Mouse (Mus musculus): ENCODE data around the gene Ptprk. TPM values are rescaled to one million over a fixed set of nuclear protein-coding genes. Genes with fewer than 3 reads are reported as not detected.
A peak's percentile ranks its signal among the peaks of the same experiment; 100 is the strongest.

The Ptprk gene
- polyA plus RNA-seq, 1 experiment from 2014 or later, result 26.4 TPM

- peak; percentile 54; the same call in 1 of the 2 replicates for ATAC-seq (ENCODE audit: insufficient number of reproducible peaks, low FRiP score, low TSS enrichment, low read depth)
- 51% methylated on average over 20 of the region's 20 CpGs for WGBS
- Histone ChIP-seq H3K9ac (no peak overlapping the region), H3K4me1 (no peaks in the 10 kb centered on the region), H3K4me3 (replicated peaks) (no peak overlapping the region), H3K4me2 (replicated peaks) (peak overlapping the region; percentile 32), H3K9me3 (replicated peaks) (no peaks in the 10 kb centered on the region), H3K27ac (replicated peaks) (0 out of 2 replicates have a peak overlapping the region, but pooled peaks have one; percentile 2), H3K36me3 (no peaks in the 10 kb centered on the region), H3K27me3 (no peaks in the 10 kb centered on the region)
These were observed 81.4 kb downstream of the Ptprk start for GRCm38 (mm10) chr10:28155688-28156685.

GRCm38 (mm10) chr10:28159716-28160115, 85.1 kb downstream of the Ptprk start:
- Histone ChIP-seq H3K4me1 (peaks cover 8% of the 10 kb centered on the region), H3K27me3 (no peaks in the 10 kb centered on the region), H3K36me3 (no peaks in the 10 kb centered on the region), H3K4me3 (replicated peaks) (no peak overlapping the region), H3K9me3 (replicated peaks) (no peaks in the 10 kb centered on the region), H3K4me2 (replicated peaks) (no peak overlapping the region), H3K27ac (replicated peaks) (no peak overlapping the region), H3K9ac (no peak overlapping the region)
- ATAC-seq (ENCODE audit: insufficient number of reproducible peaks, low FRiP score, low TSS enrichment, low read depth), result no peak
- 84% methylated on average over 4 of the region's 4 CpGs for WGBS

- H3K4me2 ChIP-seq (replicated peaks), result no peak overlapping the region
- ATAC-seq (ENCODE audit: insufficient number of reproducible peaks, low FRiP score, low TSS enrichment, low read depth), result no peak
- no peaks in the 10 kb centered on the region for H3K9me3 ChIP-seq (replicated peaks)
- no peak overlapping the region for H3K27ac ChIP-seq (replicated peaks)
- H3K36me3 ChIP-seq, result no peaks in the 10 kb centered on the region
- no peaks in the 10 kb centered on the region for H3K27me3 ChIP-seq
- H3K4me1 ChIP-seq, result peaks cover 8% of the 10 kb centered on the region
- no peak overlapping the region for H3K9ac ChIP-seq
- H3K4me3 ChIP-seq (replicated peaks), result no peak overlapping the region
These were observed 86.7 kb downstream of the Ptprk start for GRCm38 (mm10) chr10:28161306-28161705.

GRCm38 (mm10) chr10:28164250-28164649, 89.6 kb downstream of the Ptprk start:
- no peak overlapping the region for H3K9ac ChIP-seq
- H3K4me3 ChIP-seq (replicated peaks), result no peak overlapping the region
- H3K27me3 ChIP-seq, result no peaks in the 10 kb centered on the region
- no peaks in the 10 kb centered on the region for H3K36me3 ChIP-seq
- H3K4me1 ChIP-seq, result peaks cover 8% of the 10 kb centered on the region
- no peaks in the 10 kb centered on the region for H3K9me3 ChIP-seq (replicated peaks)
- H3K4me2 ChIP-seq (replicated peaks), result no peak overlapping the region
- ATAC-seq (ENCODE audit: insufficient number of reproducible peaks, low FRiP score, low TSS enrichment, low read depth), result no peak
- no peak overlapping the region for H3K27ac ChIP-seq (replicated peaks)

- Histone ChIP-seq H3K4me3 (replicated peaks) (no peak overlapping the region), H3K9me3 (replicated peaks) (no peaks in the 10 kb centered on the region), H3K27me3 (no peaks in the 10 kb centered on the region), H3K4me2 (replicated peaks) (no peak overlapping the region), H3K9ac (no peak overlapping the region), H3K27ac (replicated peaks) (no peak overlapping the region), H3K4me1 (peaks cover 8% of the 10 kb centered on the region), H3K36me3 (no peaks in the 10 kb centered on the region)
- no peak for ATAC-seq (ENCODE audit: insufficient number of reproducible peaks, low FRiP score, low TSS enrichment, low read depth)
These were observed 90.1 kb downstream of the Ptprk start for GRCm38 (mm10) chr10:28164746-28165145.

- H3K27me3 ChIP-seq, result no peaks in the 10 kb centered on the region
These were observed 92.0 kb downstream of the Ptprk start for GRCm38 (mm10) chr10:28166610-28167009.

GRCm38 (mm10) chr10:28167097-28167496, 92.5 kb downstream of the Ptprk start:
- H3K27me3 ChIP-seq, result no peaks in the 10 kb centered on the region
- 36% methylated on average over 2 of the region's 2 CpGs for WGBS
- no peak overlapping the region for H3K4me3 ChIP-seq (replicated peaks)
- no peaks in the 10 kb centered on the region for H3K9me3 ChIP-seq (replicated peaks)
- no peak overlapping the region for H3K4me2 ChIP-seq (replicated peaks)
- H3K4me1 ChIP-seq, result peaks cover 8% of the 10 kb centered on the region
- no peak overlapping the region for H3K9ac ChIP-seq
- no peak overlapping the region for H3K27ac ChIP-seq (replicated peaks)
- no peak for ATAC-seq (ENCODE audit: insufficient number of reproducible peaks, low FRiP score, low TSS enrichment, low read depth)
- no peaks in the 10 kb centered on the region for H3K36me3 ChIP-seq

More at GRCm38 (mm10) chr10:28166610-28167009, 92.0 kb downstream of the Ptprk start:
- H3K27ac ChIP-seq (replicated peaks), result no peak overlapping the region
- no peak for ATAC-seq (ENCODE audit: insufficient number of reproducible peaks, low FRiP score, low TSS enrichment, low read depth)
- WGBS, result 78% methylated on average over 1 of the region's 1 CpGs
- peaks cover 8% of the 10 kb centered on the region for H3K4me1 ChIP-seq
- no peaks in the 10 kb centered on the region for H3K9me3 ChIP-seq (replicated peaks)
- H3K4me2 ChIP-seq (replicated peaks), result no peak overlapping the region
- no peak overlapping the region for H3K4me3 ChIP-seq (replicated peaks)
- H3K9ac ChIP-seq, result no peak overlapping the region
- H3K36me3 ChIP-seq, result no peaks in the 10 kb centered on the region

- 83% methylated on average over 1 of the region's 1 CpGs for WGBS
- no peak overlapping the region for H3K4me2 ChIP-seq (replicated peaks)
- H3K36me3 ChIP-seq, result no peaks in the 10 kb centered on the region
- no peak overlapping the region for H3K4me3 ChIP-seq (replicated peaks)
- H3K27ac ChIP-seq (replicated peaks), result no peak overlapping the region
- H3K9me3 ChIP-seq (replicated peaks), result no peaks in the 10 kb centered on the region
- no peaks in the 10 kb centered on the region for H3K27me3 ChIP-seq
- no peak for ATAC-seq (ENCODE audit: insufficient number of reproducible peaks, low FRiP score, low TSS enrichment, low read depth)
- H3K4me1 ChIP-seq, result no peaks in the 10 kb centered on the region
- H3K9ac ChIP-seq, result no peak overlapping the region
These were observed 96.6 kb downstream of the Ptprk start for GRCm38 (mm10) chr10:28171196-28171595.

GRCm38 (mm10) chr10:28178876-28179275, 104.3 kb downstream of the Ptprk start:
- Histone ChIP-seq H3K4me3 (replicated peaks) (no peak overlapping the region), H3K9me3 (replicated peaks) (no peaks in the 10 kb centered on the region), H3K27me3 (no peaks in the 10 kb centered on the region), H3K36me3 (no peaks in the 10 kb centered on the region), H3K9ac (no peak overlapping the region), H3K4me2 (replicated peaks) (no peak overlapping the region), H3K4me1 (no peaks in the 10 kb centered on the region), H3K27ac (replicated peaks) (no peak overlapping the region)
- ATAC-seq (ENCODE audit: insufficient number of reproducible peaks, low FRiP score, low TSS enrichment, low read depth), result no peak
- 67% methylated on average over 4 of the region's 4 CpGs for WGBS

GRCm38 (mm10) chr10:28182081-28182480, 107.5 kb downstream of the Ptprk start:
- H3K27ac ChIP-seq (replicated peaks), result no peak overlapping the region
- H3K27me3 ChIP-seq, result no peaks in the 10 kb centered on the region
- H3K4me2 ChIP-seq (replicated peaks), result no peak overlapping the region
- no peak overlapping the region for H3K4me3 ChIP-seq (replicated peaks)
- peaks cover 11% of the 10 kb centered on the region for H3K4me1 ChIP-seq
- no peaks in the 10 kb centered on the region for H3K36me3 ChIP-seq
- no peak for ATAC-seq (ENCODE audit: insufficient number of reproducible peaks, low FRiP score, low TSS enrichment, low read depth)
- WGBS, result 86% methylated on average over 3 of the region's 3 CpGs
- no peak overlapping the region for H3K9ac ChIP-seq
- H3K9me3 ChIP-seq (replicated peaks), result no peaks in the 10 kb centered on the region

- Histone ChIP-seq H3K9ac (no peak overlapping the region), H3K4me2 (replicated peaks) (no peak overlapping the region), H3K9me3 (replicated peaks) (no peaks in the 10 kb centered on the region), H3K4me3 (replicated peaks) (no peak overlapping the region), H3K36me3 (no peaks in the 10 kb centered on the region), H3K27me3 (no peaks in the 10 kb centered on the region), H3K4me1 (peaks cover 14% of the 10 kb centered on the region), H3K27ac (replicated peaks) (no peak overlapping the region)
- 63% methylated on average over 6 of the region's 6 CpGs for WGBS
- no peak for ATAC-seq (ENCODE audit: insufficient number of reproducible peaks, low FRiP score, low TSS enrichment, low read depth)
These were observed 110.1 kb downstream of the Ptprk start for GRCm38 (mm10) chr10:28184675-28185074.

- Histone ChIP-seq H3K27ac (replicated peaks) (no peak overlapping the region), H3K27me3 (no peaks in the 10 kb centered on the region), H3K4me3 (replicated peaks) (no peak overlapping the region), H3K9ac (no peak overlapping the region), H3K4me2 (replicated peaks) (no peak overlapping the region), H3K4me1 (peaks cover 14% of the 10 kb centered on the region), H3K36me3 (no peaks in the 10 kb centered on the region), H3K9me3 (replicated peaks) (no peaks in the 10 kb centered on the region)
- ATAC-seq (ENCODE audit: insufficient number of reproducible peaks, low FRiP score, low TSS enrichment, low read depth), result no peak
- 22% methylated on average over 4 of the region's 4 CpGs for WGBS
These were observed 110.7 kb downstream of the Ptprk start for GRCm38 (mm10) chr10:28185326-28185725.

Data from embryonic facial prominence, embryonic 15.5 days (tissue).